Mouse (Mus musculus) induced T-regulatory cell, adult 2 months (primary cell): ENCODE measurements around the gene Gabra5.
A peak's percentile ranks its signal among the peaks of the same experiment; 100 is the strongest.

ENCODE experiments used
- DNase-seq: peaks from one replicate; pipeline ENCODE4 v3.0.0-alpha.2; 2012; ENCODE audit warnings: low read depth

The Gabra5 gene

GRCm38 (mm10) chr7:57509681-57510141, at the start of gene Gabra5:
Gabra5 (minus strand) TSS chr7:57510059.
- DNase-seq: no peak

GRCm38 (mm10) chr7:57538565-57538964, 28.7 kb upstream of the Gabra5 start:
- DNase-seq: peak; percentile 9

GRCm38 (mm10) chr7:57532676-57533075, 22.8 kb upstream of the Gabra5 start:
- DNase-seq: no peak

DNA sequence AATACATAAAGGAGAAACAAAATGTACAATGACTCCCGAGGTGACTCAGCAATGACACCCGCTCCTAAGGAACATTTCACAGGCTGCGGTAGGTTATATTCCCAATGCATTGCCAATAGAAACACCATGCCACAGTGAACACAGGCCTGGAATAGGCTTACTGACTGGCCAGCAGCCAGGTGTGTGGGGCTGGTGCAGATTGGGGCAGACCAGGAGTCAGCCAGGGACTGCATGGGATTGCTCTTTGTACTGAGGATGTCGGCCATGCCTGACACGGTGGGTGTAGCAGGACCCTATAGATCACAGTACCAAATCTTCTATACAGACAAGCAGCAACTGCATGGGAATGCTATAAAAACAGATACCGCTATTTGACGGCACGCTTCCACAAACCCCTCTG, 20.1 kb upstream of the Gabra5 start:
- DNase-seq: no peak

- DNase-seq: no peak
Observed at GRCm38 (mm10) chr7:57529451-57529850, 19.6 kb upstream of the Gabra5 start.

DNA sequence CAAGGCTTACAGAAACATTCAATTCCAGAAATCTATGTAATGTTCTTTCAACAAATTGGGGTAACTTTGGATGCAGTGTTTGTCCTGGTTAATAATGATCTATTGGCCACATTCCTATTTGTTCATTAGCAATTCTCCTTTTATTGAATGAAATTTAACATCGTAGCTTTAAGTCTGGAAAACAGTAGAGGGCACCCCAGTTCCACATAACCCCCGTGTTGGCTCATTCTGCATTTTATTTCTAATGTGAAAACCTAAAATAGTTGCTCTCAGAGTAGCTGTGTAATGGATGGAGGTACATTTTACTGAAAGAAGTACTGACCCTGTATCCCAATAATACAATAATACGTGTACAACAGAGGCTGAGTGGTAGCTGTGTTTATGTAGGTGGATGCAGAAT, 3.1 kb upstream of the Gabra5 start:
- no peak for DNase-seq

- no peak for DNase-seq
Observed at GRCm38 (mm10) chr7:57508860-57509632, 813 bp downstream of the Gabra5 start.

GRCm38 (mm10) chr7:57502809-57503208, 7.0 kb downstream of the Gabra5 start:
- DNase-seq: no peak

DNA sequence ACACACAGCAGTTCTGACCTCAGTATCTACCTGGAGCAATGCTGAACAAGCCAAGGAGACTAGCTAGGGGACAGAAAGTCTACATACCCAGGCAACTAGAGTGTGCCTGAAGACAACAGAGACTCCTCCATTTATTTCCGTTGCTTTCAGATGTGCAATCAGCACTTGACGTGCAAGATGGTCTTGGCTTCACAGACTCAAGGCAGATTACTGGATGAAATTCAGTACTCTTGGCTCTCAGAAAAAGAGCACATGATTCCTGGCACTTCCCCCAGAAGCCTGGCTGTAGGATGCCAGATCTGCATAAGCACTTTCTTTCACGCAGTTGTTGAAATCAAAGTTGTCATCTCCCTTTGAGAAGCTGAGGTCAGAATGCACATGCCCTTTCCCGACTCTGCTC, 18.1 kb downstream of the Gabra5 start:
- no peak for DNase-seq

GRCm38 (mm10) chr7:57486907-57487306, 23.0 kb downstream of the Gabra5 start:
- DNase-seq: no peak

GRCm38 (mm10) chr7:57482896-57483295, 27.0 kb downstream of the Gabra5 start:
- no peak for DNase-seq

- no peak for DNase-seq
Observed at GRCm38 (mm10) chr7:57473811-57474525, 35.9 kb downstream of the Gabra5 start.

DNA sequence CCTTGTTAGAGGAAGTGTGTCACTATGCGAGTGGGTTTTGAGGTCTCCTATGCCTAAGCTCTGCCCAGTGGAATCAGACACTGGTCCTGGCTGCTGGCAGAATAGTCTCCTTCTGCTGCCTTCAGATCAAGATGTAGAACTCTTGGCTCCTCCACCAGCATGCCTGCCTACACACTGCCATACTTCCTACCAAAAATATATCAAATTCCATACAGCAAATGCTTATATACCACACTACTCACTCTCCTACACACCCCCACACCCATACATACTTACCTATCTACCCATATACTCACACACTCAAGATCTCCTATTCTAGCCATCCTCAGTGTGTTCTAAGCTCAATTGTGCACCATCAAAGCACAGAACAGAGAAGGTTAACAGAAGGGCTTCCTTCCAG, 38.5 kb downstream of the Gabra5 start:
- no peak for DNase-seq

GRCm38 (mm10) chr7:57460354-57460753, 49.5 kb downstream of the Gabra5 start:
- DNase-seq: no peak

DNA sequence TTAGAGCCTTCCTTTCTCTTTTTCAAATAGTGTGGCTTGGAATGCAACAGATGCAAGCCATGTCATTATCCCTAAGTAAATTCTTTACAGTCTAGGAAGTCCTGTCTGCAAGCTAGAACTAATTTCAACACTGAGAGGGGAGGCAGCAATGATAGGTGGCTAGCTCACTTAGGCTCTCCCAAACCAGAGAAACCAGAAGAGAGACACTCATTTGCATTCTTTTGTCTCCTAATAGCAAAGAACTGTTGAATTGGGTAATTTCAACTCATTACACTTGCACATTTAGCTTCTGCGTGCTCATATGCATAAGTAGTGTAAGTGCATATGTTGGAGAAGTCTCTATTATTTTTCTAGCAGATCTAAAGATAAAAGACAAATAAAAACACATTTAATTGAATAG, 61.6 kb downstream of the Gabra5 start:
- DNase-seq: no peak

GRCm38 (mm10) chr7:57422675-57423074, 87.2 kb downstream of the Gabra5 start:
- DNase-seq: no peak

DNA sequence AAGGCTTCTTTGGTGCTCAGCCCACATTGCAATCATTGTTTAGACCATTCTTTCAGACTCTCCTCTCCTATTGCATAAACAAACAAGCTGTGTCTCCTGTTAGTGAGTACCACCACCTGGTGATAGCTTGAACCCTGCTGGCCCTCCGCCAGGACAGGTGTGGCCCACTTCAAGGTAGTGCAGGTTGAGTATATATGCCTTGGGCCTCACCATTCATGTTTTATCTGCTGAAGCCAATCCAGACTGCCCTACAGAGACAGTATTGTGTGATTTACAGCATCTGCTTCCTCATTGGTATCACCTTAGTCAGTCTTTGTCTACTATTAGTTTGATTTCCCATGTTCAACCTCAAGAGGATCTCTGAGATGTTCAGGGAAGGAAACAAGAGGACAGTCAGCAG, 88.8 kb downstream of the Gabra5 start:
- DNase-seq: no peak

GRCm38 (mm10) chr7:57419392-57419791, 90.5 kb downstream of the Gabra5 start, which contains the start of gene Gabrb3:
Gabrb3 (plus strand) TSS chr7:57419692.
- no peak for DNase-seq

DNA sequence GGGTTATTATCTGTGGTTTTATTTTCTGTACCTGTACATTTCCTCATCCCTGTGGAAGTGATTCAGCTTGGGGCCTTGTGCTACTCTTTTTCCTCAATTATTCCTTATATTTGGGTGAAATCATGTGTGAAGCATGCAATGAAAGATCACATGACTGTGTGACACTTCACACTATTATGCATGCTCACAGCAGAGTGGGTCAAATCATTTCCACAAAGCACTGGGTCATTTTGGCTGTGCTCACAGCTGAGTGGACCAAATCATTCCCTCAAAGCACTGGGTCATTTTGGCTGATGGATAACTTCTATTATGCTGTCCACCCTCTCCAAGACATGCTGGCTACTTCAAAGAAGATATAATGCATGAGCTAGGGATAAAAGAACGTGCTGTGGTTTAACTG, 97.0 kb downstream of the Gabra5 start:
- no peak for DNase-seq

- no peak for DNase-seq
Observed at GRCm38 (mm10) chr7:57411163-57411562, 98.7 kb downstream of the Gabra5 start.

GRCm38 (mm10) chr7:57393551-57393950, 116.3 kb downstream of the Gabra5 start:
- DNase-seq: no peak

DNA sequence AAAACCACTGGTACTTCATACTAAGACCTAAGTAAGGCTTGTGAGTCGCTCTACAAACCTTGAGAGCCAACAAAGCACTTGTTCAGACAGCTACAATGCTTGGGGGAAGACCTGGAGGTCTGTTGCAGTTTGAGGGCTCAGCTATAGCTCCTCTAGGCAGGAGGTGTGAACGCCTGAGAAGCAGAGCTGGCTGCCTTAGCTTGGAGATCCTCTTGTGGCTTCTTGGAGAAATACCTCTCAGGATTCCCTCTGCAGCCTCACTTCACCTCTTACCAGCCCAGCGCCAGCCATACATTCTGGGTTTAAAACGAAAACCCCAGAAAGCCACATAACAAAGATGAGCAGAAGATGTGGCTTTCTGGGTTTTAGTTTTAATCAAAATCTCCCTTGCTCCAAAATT, 119.8 kb downstream of the Gabra5 start:
- DNase-seq: no peak

DNA sequence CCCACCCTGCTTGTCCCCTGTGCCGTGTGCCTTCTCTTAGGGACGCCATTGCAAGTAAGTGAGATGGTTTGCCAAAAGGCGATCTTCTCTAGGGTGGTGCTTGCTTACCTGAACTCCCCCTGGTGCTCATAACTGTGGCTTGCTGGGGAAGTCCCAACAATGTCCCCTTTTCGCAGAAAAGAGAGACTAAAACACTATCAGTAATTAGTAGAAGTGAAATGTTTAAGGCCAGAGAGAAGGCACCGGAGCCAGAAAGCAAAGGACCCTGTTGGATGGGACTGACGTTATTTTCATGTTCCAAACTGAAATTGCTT, 122.6 kb downstream of the Gabra5 start:
- DNase-seq: no peak
